Mouse (Mus musculus) lung, postnatal 36 days (tissue): ENCODE data around the gene Omp.

Source experiments
- DNase-seq: peaks from one replicate; pipeline ENCODE4 v3.0.0; 2022; ENCODE audit warnings: mixed read lengths

The Omp gene

GRCm38 (mm10) chr7:98164999-98165528 lies 19.8 kb upstream of the Omp start:
- DNase-seq, result peak; percentile 61

- DNase-seq, result no peak
Observed at GRCm38 (mm10) chr7:98164382-98164998, 19.2 kb upstream of the Omp start.

- peak; percentile 63 for DNase-seq
Observed at GRCm38 (mm10) chr7:98163700-98164099, 18.4 kb upstream of the Omp start.

DNA sequence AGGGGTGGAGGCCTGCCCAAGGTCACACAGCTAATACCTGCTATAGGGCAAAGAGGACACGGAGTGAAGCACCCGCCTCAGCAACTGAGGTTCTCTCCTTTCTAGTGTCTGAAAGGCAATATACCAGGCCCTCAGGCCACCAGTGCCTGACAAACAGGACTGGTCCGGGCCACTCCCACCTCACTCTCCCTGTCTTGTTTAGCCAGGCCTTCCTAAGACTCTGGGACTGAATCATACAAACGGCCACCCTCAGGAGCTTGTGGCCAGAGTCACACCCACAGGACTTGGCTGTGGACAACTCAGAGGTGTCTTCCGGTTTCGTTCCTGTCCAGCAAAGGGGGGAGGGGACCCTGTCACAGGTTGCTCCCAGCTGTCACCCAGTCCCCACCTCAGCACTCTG lies 16.9 kb upstream of the Omp start:
- DNase-seq, result peak; percentile 29

DNA sequence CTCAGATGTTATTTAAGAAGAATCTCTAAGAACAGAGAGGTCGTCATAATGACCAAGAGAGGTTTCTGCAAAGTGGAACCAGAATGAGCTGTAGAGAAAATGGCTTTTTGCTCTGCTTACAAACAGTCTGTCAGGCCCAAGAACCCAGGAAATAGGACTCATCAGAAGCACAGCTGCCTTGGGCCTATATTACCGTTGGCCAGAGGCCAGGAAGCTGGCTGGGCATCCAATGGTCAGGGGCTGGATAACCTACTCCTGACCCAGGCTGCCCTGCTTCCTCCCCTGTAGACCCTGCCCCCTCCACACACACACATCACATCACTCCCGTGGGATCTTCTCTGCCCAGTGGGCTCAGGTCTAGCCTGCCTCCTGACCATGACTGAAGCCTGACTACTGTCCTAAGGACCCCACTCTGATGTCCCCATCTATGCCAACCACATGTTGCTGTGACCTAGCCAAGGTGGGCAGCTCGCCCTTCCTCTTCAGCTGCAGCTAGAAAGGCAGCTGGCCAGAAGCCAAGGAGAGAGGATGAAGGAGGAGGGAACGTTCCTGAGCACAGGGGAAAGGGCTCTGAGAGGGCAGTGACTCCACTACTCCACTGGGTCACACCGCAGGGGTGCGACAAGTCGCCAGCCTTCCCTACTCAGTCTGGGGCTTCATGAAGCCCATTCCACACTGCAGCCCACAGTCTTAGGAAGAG lies 14.9 kb upstream of the Omp start:
- peak; percentile 50 for DNase-seq

GRCm38 (mm10) chr7:98158481-98158880 lies 13.2 kb upstream of the Omp start:
- DNase-seq, result peak; percentile 85

DNA sequence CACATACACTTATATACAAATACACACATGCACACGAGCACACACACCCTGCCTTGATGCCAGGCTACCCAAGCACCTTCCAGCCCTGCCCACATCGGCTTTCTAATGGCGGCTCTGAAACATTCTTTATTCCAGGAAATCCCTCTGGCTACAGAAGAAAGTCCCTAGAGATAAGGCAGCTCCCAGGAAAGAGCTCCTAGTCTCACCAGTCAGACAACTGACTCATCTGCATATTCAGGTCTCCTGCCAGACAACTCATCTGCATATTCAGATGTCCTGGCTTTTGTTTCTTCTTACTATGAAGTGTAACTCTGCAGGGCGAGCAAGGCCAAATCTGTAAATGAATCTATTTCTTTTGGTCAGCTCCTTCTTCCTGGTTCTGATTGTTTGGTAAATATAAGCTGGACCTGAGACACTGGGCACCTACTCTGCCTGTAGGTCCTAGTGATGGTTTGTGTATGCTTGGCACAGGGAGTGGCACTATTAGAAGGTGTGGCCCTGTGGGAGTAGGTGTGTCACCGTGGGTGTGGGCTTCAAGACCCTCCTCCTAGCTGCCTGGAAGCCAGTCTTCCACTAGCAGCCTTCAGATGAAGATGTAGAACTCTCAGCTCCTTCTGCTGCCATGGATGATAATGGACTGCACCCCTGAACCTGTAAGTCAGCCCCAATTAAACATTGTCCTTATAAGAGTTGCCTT lies 12.5 kb upstream of the Omp start:
- no peak for DNase-seq

- DNase-seq, result no peak
Observed at GRCm38 (mm10) chr7:98156280-98156665, 11.0 kb upstream of the Omp start.

- peak; percentile 88 for DNase-seq
Observed at GRCm38 (mm10) chr7:98155546-98156279, 10.4 kb upstream of the Omp start.

- DNase-seq, result no peak
Observed at GRCm38 (mm10) chr7:98153892-98154291, 8.6 kb upstream of the Omp start.

GRCm38 (mm10) chr7:98153345-98153744 lies 8.0 kb upstream of the Omp start:
- DNase-seq, result no peak

DNA sequence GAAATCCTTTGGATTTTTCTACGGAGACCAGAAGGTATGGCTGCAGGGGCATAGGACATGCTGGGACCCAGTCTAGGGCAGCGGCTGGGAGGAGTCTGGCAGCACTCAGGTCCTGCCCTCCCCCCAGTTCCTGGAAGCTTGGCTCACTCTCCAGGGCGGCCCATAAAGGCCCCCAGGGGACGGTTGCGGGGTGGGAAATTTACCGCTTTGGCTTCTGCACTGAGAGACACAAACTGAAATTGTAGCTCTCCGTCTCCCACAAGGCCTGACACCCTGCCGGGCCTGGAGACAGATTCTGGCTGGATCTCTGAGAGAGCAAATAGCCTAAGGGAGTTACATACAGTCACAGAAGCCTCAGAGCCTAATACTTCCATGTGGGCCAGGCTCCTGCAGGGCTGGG lies 7.1 kb upstream of the Omp start:
- DNase-seq, result no peak

GRCm38 (mm10) chr7:98150525-98150924 lies 5.2 kb upstream of the Omp start:
- DNase-seq, result no peak

- DNase-seq, result no peak
Observed at GRCm38 (mm10) chr7:98149802-98150201, 4.5 kb upstream of the Omp start.

DNA sequence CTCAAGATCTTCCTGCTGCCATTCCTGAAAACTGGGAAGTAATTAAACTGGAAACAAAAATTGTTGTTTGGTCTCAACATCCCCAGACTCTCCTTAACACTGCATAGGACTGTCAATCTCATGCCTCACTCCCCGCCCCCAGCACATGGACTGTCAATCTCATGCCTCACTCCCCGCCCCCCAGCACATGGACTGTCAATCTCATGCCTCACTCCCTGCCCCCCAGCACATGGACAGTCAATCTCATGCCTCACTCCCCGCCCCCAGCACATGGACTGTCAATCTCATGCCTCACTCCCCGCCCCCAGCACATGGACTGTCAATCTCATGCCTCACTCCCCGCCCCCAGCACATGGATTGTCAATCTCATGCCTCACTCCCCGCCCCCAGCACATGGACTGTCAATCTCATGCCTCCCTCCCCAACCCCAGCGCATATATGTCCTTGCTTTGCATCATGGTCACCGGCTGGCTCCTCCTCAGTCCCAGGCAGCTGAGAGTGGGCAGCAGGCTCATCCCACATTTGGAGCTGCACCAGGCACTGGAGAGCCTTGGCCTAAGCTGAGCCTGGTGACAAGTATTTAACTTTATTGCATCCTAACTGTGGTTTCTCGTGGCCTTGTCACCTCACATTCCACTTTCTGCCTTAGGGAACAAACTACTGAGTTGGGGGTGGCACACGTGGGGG lies 3.6 kb upstream of the Omp start:
- DNase-seq, result no peak

- no peak for DNase-seq
Observed at GRCm38 (mm10) chr7:98147766-98148165, 2.5 kb upstream of the Omp start.

DNA sequence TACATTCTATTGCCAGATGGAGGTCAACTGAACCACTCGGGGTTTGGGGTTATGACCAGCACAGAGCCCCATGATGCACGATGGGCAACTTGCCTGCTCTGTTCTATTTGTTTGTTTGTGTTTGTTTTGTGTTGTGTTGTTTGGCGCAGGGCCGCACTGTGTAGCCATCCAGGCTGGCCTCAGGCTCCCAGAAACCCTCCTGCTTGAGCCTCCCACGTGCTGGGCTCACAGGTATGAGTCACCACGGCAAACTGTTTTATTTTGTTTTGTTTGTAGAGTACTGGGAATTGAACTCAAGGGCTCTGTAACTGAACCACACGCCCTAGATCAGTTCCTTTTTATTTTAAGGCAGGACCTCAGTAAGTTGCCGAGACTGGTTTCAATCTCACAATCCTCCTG lies 1.1 kb upstream of the Omp start:
- no peak for DNase-seq

GRCm38 (mm10) chr7:98145842-98146446 lies 642 bp upstream of the Omp start:
- no peak for DNase-seq

DNA sequence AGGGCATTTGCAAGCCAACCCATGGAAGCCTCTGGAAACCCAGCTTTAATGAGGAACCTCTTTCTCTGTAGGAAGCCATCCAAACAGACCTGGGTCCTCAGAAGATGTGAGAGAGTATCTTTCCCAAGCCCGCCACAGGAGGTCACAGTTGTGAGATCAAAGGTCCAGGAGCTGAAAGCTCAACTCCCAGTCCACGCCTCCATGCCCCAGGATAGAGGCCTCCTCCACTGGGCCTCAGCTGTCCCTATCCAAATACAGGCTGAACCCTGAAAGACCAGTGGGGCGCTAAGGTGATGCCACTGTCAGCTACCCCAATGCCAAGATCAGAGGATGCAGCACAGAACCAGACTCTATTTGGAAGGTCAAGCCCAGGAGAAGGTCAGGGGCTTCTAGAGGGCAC lies 2.7 kb downstream of the Omp start:
- DNase-seq, result no peak

- DNase-seq, result no peak
Observed at GRCm38 (mm10) chr7:98142247-98142646, 3.1 kb downstream of the Omp start.

GRCm38 (mm10) chr7:98141206-98141605 lies 4.1 kb downstream of the Omp start:
- peak; percentile 51 for DNase-seq

GRCm38 (mm10) chr7:98140597-98140996 lies 4.7 kb downstream of the Omp start:
- no peak for DNase-seq
